Mouse (Mus musculus): ENCODE data around the gene Angel1.

Gene Angel1

DNA sequence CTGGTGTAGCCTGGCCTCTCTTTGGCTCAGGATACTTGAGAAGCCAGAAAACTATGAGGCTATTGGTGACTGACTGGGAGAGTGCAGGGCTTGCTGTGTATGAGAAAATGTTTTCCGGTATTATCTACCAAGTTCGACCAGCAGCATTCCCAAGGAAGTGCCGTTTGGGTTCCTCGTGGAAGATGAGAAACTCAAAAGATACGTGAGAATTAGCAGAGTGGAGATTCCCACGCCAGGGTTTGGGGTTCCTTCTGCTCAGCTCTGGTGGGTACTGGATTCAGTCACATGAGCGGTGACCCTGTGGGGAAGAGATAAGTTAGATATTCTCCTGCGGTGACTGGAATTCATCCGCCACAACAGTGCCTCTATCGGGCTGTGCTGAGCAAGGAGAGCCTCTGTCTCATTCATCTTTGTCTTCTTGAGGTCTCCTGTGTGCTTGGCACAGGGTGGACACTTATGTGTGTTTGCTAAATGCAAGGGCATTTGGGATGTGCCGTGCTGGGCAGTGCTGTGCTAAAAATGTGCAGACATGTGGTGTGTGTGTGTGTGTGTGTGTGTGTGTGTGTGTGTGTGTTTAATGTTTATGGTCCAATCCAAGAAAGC, 45.6 kb downstream of the Angel1 start:
- DNase-seq (ENCODE audit: inconsistent age in 2 of 2, low spot score in 1 of 2) = no peak

DNA sequence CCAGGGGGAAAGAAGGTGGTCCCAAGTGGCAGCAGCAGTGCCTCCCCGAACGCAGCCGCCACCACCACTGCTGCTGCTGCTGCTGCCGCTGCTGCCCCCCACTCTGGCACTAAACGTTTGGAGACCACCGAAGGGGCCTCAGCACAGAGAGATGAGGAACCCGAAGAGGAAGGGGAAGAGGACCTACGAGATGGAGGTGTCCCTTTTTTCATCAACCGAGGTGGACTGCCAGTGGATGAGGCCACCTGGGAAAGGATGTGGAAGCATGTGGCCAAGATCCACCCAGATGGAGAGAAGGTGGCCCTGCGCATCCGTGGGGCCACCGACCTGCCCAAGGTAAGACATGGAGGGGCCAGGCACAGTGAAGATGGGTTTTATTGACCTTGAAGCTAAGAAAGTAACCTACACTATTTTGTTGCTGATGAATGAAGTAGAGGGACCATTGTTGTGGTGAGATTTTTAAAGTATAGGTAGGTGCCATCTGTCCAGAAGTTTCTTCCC, 46.2 kb downstream of the Angel1 start:
- DNase-seq (ENCODE audit: inconsistent age in 2 of 2, low spot score in 1 of 2) = peak in 1 of 2 experiments; percentile 15

DNA sequence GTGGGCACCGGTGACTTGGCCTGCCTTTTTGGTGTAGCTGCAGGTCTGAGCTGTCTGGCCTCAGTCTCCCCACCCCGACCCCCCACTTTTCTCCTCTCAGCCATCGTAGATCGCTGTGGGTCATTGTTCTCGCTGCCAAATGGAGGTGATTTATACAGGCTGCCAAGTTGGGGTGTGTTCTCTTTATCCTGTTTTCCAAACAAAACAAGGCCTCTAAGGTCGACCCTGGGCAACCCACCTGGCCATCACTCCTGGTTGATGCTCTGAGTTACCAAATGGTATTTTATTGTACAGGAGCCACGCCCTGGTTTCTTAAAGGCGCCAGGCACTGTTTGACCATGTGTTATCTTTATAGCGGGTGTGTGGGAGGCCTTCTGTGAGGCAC, 46.7 kb downstream of the Angel1 start:
- DNase-seq (ENCODE audit: inconsistent age in 2 of 2, low spot score in 1 of 2) = peak in 1 of 2 experiments; percentile 23

DNA sequence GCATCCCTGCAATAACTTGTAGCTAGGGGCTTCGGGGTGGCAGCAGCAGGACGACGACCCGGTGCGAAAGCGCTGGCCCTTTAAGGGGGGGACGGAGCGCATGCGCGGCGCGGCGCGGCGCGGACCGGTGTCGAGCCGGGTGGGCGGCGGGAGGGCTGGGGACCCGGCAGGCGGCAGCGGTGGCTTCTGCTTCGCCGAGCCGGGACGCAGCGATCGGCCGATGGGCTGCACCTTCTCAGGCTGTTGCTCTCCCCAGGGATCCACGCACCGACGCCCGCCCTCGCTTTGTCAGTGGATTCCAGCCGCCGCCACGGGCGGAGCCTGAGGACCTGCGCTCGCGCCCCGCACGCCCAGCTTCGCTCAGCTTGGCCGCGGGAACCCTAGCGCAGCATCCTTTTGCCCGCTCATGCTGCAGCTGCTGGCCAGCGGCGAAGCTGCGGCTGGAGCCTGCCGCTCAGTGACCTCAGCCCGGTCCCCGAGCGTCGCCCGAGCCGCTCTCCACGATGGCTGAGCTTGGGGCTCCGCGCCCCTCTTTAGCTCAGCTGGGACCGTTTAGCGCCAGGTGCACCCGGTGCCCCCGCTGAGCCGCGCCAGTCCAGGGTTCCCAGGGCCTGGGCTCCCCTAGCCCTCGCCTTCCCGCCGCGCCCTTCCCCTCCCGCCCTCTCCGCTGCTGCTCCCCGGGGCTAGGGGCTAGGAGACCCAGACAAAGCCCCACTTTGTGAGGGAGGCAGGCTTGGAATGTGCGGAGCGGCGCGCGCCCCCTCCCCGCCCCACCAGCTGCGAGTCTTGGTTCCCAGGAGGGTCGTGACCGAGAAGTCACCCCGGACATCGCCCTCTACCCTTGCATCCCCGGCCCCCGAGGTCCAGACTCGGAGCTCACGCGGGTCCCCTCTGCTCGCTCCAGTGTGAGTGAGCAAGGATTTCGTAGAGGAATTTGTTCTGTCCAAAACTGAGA, 47.4 kb downstream of the Angel1 start, which contains the start of gene Vash1:
TSS of gene Vash1 (plus strand) at position 110 of the 955 bp plus-strand sequence.
- peak; percentile 70 to 86 for DNase-seq (ENCODE audit: inconsistent age in 2 of 2, low spot score in 1 of 2)

DNA sequence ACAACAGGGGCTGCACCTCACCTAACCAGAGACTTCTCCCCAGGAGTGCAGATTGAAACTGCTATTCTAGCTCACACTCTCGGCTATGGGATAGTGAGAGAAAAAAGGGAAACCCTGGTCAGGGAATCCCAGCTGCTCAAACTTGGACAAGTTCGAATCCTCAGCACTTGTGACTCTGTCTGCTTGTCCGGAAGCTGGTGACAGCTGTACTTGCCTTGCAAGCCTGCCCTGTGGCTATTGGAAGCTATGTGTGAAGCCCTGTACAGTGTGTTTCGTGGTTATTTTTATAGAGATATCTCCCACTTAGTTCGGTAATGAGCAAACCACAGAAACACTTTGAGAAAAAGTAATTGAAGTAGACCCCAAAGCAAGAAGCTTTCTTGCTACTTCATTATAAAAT, 53.8 kb downstream of the Angel1 start:
- no peak for DNase-seq (ENCODE audit: inconsistent age in 2 of 2, low spot score in 1 of 2)

DNA sequence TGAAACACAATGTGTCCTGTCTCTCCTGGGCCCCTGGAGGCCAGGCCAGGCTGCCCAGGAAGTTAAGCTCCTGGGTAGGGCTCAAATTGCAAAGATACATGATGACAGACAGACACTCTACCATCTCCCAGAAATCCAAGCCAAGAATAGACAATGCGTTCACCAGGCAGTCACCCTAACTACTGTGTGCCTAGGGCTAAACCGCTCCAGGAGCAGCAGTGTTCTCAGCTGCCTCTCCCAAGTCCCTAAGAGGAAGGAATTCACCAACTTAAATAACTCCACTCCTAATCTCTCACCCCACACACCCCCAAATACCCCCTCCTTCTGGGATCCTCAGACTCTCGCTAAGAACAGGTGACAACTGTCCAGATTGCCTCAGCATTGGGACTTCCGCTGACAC, 54.2 kb downstream of the Angel1 start:
- no peak for DNase-seq (ENCODE audit: inconsistent age in 2 of 2, low spot score in 1 of 2)

DNA sequence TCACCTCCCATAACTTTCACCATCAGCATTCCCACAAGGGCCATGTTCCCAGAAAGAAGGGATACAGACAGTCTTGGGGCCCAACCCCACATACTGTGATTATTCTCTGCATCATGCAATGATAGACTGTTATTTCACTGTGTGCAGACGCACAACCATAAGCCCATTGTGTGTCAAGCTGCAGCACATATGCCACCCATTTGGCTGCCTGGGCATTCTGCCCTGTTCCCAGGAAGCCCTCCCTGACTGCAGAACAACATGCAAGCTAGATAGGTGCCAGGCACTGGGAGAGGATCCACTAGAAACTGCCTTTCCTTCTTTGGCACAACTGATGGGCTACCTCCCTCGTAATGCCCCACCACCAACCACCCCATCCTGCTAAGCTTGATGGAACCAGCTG, 57.9 kb downstream of the Angel1 start:
- DNase-seq (ENCODE audit: inconsistent age in 2 of 2, low spot score in 1 of 2) = no peak

DNA sequence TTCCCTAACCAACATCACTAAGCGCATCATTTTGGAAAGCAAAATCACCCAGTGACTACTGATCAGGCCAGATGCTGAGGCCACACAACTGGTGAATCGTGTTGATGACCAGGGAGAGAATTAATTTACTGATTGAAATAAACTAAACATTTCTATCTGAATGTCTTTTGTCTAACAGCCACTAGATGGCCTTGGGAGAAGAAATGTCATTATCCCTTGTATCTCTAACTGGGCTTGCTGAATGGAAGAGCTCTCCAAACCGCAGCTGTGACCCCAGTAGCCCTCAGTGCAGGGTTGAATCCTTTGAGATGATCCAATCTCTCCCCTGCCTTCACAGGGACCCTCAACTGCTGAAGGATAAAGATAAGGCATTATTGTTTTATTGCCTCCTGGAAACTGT, 60.6 kb downstream of the Angel1 start:
- DNase-seq (ENCODE audit: inconsistent age in 2 of 2, low spot score in 1 of 2) = no peak

DNA sequence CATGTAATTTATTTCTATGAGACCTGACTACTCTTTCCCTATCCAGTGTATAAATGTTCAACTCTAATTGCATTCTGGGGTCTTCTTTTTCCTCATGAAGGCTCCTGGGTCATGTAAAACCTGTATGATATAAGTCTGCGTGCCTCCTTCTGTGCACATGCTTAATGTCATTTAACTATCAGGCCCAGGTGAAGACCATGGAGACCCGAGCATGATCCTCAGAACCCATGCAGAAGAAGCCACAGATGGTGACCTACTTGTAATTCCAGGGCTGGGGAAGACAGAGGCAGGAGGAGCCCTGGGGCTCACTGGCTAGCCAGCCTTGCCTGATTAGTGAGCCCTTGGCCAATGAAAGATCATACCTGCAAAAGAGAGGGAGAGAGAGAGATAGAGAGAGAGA, 65.8 kb downstream of the Angel1 start:
- DNase-seq (ENCODE audit: inconsistent age in 2 of 2, low spot score in 1 of 2) = no peak

DNA sequence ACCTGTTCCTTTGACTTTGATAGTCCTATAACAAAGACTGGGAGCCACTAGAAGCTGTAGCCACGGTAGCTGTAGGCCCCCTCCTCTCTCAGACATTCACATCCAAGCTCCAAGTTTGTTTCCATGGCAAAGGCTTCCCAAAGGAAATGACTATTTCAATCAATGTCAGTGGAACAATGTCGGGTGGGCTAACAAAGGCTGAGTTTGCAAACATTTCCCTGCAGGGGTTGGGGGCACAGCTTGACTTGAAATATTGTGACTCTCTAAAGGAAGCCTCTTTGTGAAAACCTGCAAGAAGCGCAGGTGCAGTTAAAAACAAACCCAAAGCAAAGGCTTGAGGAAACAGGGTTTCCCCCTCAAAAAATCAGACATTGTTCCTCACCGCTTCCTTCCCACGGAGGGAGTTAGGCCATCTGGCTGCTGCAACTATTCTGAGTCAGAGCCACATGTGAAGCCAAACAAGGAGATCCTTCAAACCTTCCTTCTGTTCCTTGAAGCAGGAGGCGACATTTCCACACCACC, 66.8 kb downstream of the Angel1 start:
- no peak for DNase-seq (ENCODE audit: inconsistent age in 2 of 2, low spot score in 1 of 2)

DNA sequence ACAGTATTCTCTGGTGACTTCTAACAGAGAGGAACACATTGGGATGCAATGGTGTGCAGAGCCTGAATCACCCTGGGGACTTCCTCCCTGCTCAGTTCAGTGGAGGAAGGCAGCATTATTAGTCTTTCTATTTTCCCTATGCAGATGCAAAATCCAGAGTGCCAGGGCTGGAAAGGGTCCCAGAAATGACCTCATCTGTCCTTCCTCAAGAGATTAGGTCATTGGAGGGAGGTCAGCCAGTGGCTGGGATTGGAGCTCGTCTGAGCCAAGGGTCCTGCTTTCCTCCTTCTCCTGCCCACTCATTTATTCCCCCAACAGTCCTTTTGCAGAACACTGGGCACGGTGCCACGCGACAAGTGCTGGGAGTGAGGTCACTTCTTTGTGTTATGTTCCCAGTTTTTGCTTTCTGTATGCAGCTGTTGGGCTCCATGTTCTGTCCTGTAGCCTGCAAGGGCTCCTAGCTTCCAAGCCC, 73.7 kb downstream of the Angel1 start:
- peak; percentile 84 to 94 for DNase-seq (ENCODE audit: inconsistent age in 2 of 2, low spot score in 1 of 2)

DNA sequence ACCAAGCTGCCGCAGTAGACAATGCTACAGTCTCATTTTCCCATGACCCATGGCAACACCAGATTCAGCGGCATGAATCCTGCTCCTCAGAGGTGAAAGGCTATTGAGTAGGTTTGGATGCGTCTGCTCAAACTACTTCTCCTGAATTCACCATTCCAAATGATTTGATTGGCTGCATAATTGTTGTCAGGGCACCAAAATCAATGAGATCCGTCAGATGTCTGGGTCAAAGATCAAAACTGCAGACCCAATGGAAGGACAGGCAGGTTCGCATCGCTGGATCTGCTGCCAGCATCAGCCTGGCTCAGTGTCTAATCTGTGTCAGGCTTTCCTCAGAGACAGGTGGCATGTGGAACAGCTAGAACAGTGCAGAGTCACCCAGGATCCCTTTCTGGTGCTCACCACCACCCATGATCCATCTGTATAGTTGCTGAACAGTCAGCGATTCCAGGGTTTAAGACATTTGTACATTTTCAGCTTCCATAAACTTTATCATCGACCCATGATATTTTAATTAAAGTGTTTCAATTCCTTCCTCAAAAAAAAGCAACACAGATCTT, 74.9 kb downstream of the Angel1 start:
- no peak for DNase-seq (ENCODE audit: inconsistent age in 2 of 2, low spot score in 1 of 2)

Data from adrenal gland, adult (tissue).